Mouse (Mus musculus) testis, adult 2 months (tissue): Measurements from ENCODE around the gene Cdh23.

Source experiments
- CTCF ChIP-seq: fragments of 200-500 bp; IDR thresholded peaks from 2 replicates; pipeline ENCODE4 v1.5.1; 2012; ENCODE audit warnings: low read depth, mild to moderate bottlenecking, inconsistent platforms, low read length, moderate library complexity; ENCODE audit not compliant: control insufficient read depth, insufficient read depth, insufficient replicate concordance
- POLR2A ChIP-seq: fragments of 200-500 bp; IDR thresholded peaks from 2 replicates; pipeline ENCODE4 v1.6.1; 2012; ENCODE audit warnings: low read depth, mild to moderate bottlenecking, inconsistent platforms, low read length, moderate library complexity; ENCODE audit not compliant: control insufficient read depth

DNA sequence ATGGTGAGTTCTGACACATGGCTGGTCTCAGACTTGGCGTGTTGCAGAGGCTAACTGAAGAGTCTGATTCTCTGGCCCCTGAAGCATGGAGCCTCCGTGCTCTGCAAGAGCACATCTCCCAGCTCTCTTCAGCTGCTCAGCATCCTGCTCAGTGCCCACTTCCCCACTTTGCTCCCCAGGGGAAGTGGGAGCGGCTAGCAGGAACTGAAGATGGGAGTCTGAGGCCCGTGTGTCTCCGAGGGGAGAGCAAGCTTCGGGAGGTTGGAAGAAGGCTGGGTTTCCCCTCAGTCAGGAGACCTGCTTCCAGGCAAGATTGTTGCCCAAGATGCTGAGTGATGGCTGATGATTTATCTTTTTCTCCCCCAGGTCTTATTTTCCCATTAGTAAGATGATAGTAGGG is 422.9 kb downstream of the Cdh23 start:
- no peak for TF ChIP-seq POLR2A
- no peak for TF ChIP-seq CTCF
